Mouse (Mus musculus): ENCODE data around the gene Ror1.

DNA sequence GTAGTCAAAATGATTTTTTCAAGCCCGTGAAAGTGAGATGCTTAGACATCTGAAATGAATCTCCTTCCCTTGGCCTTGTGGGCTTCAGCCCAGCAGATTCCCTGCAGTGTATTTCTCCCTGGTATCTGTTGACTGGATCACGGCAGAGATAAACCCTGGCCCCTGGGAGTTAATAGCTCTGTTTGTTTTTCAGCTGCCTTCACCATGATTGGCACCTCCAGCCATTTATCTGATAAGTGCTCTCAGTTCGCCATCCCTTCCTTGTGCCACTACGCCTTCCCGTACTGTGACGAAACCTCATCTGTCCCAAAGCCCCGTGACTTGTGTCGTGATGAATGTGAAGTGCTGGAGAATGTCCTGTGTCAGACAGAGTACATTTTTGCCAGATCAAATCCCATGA is 313.9 kb downstream of the Ror1 start:
- TF ChIP-seq POLR2A (IDR thresholded peaks at IDR 0.05; ENCODE audit: borderline replicate concordance, extremely low read depth, insufficient read depth, insufficient read length, poor library complexity, severe bottlenecking) (no peak), CTCF (IDR thresholded peaks at IDR 0.05; ENCODE audit: borderline replicate concordance, extremely low read depth, insufficient read depth, insufficient read length) (no peak)

Measured in brain, embryonic 14.5 days (tissue).